Mouse (Mus musculus): Measurements from ENCODE around the gene Dnajc5. TPM values are rescaled to one million over a fixed set of nuclear protein-coding genes. Genes with fewer than 3 reads are reported as not detected.

The Dnajc5 gene
- total RNA-seq, 1 experiment = 67.2 TPM

DNA sequence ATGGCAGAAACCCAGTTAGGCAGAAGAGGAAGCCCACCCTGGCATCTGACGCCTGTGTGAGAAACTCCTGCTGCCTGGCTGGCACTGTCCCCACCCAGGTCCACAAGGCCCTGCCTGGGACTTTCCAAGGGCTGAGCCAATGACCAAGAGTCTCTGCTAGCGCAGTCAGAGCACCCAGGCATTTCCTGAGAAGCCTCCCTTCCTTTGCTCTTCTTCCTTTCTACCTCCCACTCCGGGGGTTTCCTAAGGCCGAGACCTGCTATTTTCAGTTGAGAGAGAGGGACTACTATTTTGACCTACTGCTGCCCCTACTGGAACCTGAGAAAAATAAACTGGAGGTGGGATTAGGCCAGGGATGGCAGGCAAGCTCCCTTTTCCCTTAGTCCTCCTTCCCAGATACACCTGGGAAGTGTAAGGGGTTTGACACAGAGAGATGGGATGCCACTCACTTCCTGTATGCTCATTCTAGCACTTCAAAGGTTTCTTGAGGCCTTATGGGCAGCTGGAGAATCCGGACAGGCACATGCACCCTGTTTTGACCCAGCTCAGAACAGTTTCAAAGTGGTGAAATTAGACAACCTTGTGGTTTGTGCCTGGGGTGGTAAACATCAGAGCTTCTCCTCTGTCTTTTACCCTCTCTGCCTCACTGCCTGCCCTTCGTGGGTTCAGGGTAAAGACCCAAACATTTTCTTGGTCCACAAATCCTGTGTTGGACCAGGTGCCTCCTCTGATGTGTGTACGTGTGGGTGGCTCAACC, 36.5 kb upstream of the Dnajc5 start:
- H3K27ac ChIP-seq (ENCODE audit: insufficient read depth, low read depth, low read length, poor library complexity, severe bottlenecking) = no peak overlapping the region

DNA sequence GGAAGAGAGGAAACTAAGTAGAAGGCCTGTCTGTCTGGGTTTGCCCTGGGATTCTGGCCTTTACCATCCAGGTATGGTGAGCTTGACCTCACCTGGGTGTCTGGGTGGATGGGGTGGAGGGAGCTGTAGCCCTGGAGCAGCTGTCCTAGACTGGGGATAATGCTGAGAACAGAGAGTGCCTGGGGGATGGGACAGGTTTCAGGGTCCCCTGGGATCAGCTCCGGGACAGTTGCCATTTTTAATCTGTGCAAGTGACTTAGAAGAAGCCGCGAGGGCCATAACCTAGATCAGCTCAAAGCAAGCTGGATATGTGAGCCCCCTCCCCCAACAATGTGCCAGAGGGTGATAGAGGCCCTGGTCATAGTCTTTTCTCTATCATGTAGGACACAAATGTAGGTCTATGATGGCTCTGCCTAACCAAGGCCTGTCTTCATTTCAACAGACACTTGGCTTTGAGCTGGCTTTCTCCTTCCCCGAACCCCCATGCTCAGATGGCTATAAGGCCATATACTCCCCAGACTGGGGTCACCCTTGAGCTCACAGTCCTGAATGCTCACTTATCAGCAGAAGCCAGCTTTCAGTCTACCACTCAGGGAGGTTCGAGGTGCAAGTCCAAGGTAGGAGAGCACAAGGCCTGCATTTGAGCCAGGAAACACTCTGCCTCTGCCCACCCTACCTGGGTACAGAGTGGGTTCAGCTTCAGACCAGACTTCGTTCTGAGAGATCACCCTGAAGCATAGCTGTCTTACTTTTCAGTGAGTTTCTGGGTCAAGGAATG, 35.6 kb upstream of the Dnajc5 start:
- H3K36me3 ChIP-seq (ENCODE audit: control insufficient read depth, insufficient read depth, low read length, poor library complexity, severe bottlenecking) = no peaks in the 10 kb centered on the region
- in situ Hi-C loops (cut with MboI; ENCODE audit: low sequenced_read_pairs in 2 of 2, unreplicated experiment in 2 of 2) = no loop called here
- DNase-seq (ENCODE audit: low read depth, low spot score) = no peak
- no peaks in the 10 kb centered on the region for H3K9me3 ChIP-seq (ENCODE audit: control insufficient read depth, insufficient read depth, low read depth, low read length)
- no peak overlapping the region for H3K9ac ChIP-seq (ENCODE audit: insufficient read depth, low read depth, low read length, poor library complexity, severe bottlenecking)
- H3K4me3 ChIP-seq (ENCODE audit: insufficient read depth in 1 of 2, low read depth in 1 of 2, low read length in 2 of 2, poor library complexity in 1 of 2, severe bottlenecking in 1 of 2) = no peak overlapping the region
- no peak for TF ChIP-seq ZNF384 (IDR thresholded peaks at IDR 0.05; ENCODE audit: low read depth, low read length)
- no peak for TF ChIP-seq CHD2 (IDR thresholded peaks at IDR 0.05; ENCODE audit: low read depth, low read length)
- TF ChIP-seq HCFC1 (IDR thresholded peaks at IDR 0.05; ENCODE audit: borderline replicate concordance, insufficient read depth, low read length) = no peak
- TF ChIP-seq ZC3H11A (IDR thresholded peaks at IDR 0.05; ENCODE audit: borderline replicate concordance, low read depth, low read length) = no peak
- TF ChIP-seq MAFK (IDR thresholded peaks at IDR 0.05; ENCODE audit: insufficient read depth, low read depth, low read length) = no peak
- H3K4me1 ChIP-seq (ENCODE audit: control insufficient read depth in 2 of 2, insufficient read depth in 2 of 2, low read length in 2 of 2, poor library complexity in 1 of 2) = peaks cover 0 to 9% of the 10 kb centered on the region in 2 experiments; a peak in 3 of 4 replicates
- no peak overlapping the region for H3K27ac ChIP-seq (ENCODE audit: insufficient read depth, low read depth, low read length, poor library complexity, severe bottlenecking)

More for the DNA sequence above, 36.5 kb upstream of the Dnajc5 start:
- in situ Hi-C loops (cut with MboI; ENCODE audit: low sequenced_read_pairs in 2 of 2, unreplicated experiment in 2 of 2) = no loop called here
- Histone ChIP-seq H3K9me3 (ENCODE audit: control insufficient read depth, insufficient read depth, low read depth, low read length) (no peaks in the 10 kb centered on the region), H3K9ac (ENCODE audit: insufficient read depth, low read depth, low read length, poor library complexity, severe bottlenecking) (no peak overlapping the region), H3K36me3 (ENCODE audit: control insufficient read depth, insufficient read depth, low read length, poor library complexity, severe bottlenecking) (no peaks in the 10 kb centered on the region), H3K4me1 (ENCODE audit: control insufficient read depth in 2 of 2, insufficient read depth in 2 of 2, low read length in 2 of 2, poor library complexity in 1 of 2) (peaks cover 0 to 9% of the 10 kb centered on the region in 2 experiments; a peak in 3 of 4 replicates), H3K4me3 (ENCODE audit: insufficient read depth in 1 of 2, low read depth in 1 of 2, low read length in 2 of 2, poor library complexity in 1 of 2, severe bottlenecking in 1 of 2) (no peak overlapping the region)
- TF ChIP-seq CHD2 (IDR thresholded peaks at IDR 0.05; ENCODE audit: low read depth, low read length) (no peak), ZNF384 (IDR thresholded peaks at IDR 0.05; ENCODE audit: low read depth, low read length) (no peak), ZC3H11A (IDR thresholded peaks at IDR 0.05; ENCODE audit: borderline replicate concordance, low read depth, low read length) (no peak), MAFK (IDR thresholded peaks at IDR 0.05; ENCODE audit: insufficient read depth, low read depth, low read length) (no peak), HCFC1 (IDR thresholded peaks at IDR 0.05; ENCODE audit: borderline replicate concordance, insufficient read depth, low read length) (no peak)
- no peak for DNase-seq (ENCODE audit: low read depth, low spot score)

DNA sequence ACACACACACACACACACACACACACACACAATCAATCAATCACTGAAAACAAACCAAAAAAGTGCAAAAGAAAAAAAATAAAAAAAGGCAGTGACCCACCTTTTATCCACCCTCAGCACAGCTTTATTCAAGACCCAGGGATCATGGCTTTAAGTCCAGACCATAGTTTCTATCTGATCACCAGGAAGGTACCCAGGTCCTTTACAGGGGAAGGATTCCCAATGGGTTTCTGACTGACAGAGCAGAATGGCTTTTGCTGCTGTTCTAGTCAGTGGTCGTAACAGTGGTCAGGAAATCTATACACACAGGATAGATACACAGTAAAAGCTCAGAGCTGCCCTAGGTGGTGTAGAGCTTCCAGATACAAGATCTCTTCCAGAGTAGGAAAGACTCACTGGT, 34.5 kb upstream of the Dnajc5 start:
- in situ Hi-C loops (cut with MboI; ENCODE audit: low sequenced_read_pairs in 2 of 2, unreplicated experiment in 2 of 2) = no loop called here
- H3K9me3 ChIP-seq (ENCODE audit: control insufficient read depth, insufficient read depth, low read depth, low read length) = no peaks in the 10 kb centered on the region
- H3K4me1 ChIP-seq (ENCODE audit: control insufficient read depth in 2 of 2, insufficient read depth in 2 of 2, low read length in 2 of 2, poor library complexity in 1 of 2) = peaks cover 0 to 9% of the 10 kb centered on the region in 2 experiments; a peak in 3 of 4 replicates
- no peak overlapping the region for H3K4me3 ChIP-seq (ENCODE audit: insufficient read depth in 1 of 2, low read depth in 1 of 2, low read length in 2 of 2, poor library complexity in 1 of 2, severe bottlenecking in 1 of 2)
- H3K9ac ChIP-seq (ENCODE audit: insufficient read depth, low read depth, low read length, poor library complexity, severe bottlenecking) = no peak overlapping the region
- DNase-seq (ENCODE audit: low read depth, low spot score) = no peak
- TF ChIP-seq ZNF384 (IDR thresholded peaks at IDR 0.05; ENCODE audit: low read depth, low read length) = no peak
- no peaks in the 10 kb centered on the region for H3K36me3 ChIP-seq (ENCODE audit: control insufficient read depth, insufficient read depth, low read length, poor library complexity, severe bottlenecking)
- no peak overlapping the region for H3K27ac ChIP-seq (ENCODE audit: insufficient read depth, low read depth, low read length, poor library complexity, severe bottlenecking)

DNA sequence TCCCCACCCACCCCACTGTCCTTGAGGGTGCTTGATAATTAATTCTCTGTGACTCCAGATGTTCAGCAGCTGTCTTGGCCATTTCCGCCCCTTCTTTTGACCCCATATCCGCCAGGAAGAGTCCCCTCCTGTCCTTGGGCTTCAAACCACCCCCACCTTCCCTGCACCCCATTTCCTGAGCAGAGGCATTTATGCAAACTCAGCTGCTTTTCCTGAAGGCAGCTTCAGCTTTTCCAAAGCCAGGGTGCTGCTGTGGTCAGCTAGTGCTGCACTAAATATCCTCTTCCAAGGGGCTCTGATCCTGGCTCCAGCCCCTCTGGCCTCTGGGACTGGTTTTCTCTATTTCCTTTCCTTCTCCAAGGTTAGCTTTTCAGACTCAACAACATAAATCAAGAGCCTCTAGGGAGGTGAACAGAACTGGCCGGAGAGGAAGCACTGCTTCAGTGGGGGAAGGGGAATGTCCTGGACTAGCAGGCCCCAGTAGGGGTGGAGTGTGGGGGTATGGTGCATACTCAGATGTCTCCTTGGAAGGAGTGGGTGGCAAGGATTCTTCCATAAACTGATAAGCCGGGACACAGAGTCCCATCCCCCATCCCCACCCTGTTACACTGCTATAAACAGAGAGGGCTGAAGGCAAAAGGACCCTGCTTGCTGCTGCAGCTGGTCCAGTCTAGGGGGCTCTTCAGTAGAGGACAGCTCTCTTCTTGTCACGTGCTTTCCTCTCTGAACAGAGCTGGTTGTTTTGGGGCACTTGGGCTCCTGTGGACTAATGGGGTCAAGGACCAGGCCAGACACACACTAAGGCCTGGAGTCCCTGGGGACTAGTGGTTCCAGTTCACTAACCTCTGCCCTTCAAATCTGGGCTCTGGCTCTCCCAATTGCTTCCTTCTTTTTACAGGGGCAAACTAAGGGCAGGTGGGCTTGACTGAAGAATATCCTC, 32.7 kb upstream of the Dnajc5 start:
- Histone ChIP-seq H3K9ac (ENCODE audit: insufficient read depth, low read depth, low read length, poor library complexity, severe bottlenecking) (no peak overlapping the region), H3K9me3 (ENCODE audit: control insufficient read depth, insufficient read depth, low read depth, low read length) (no peaks in the 10 kb centered on the region), H3K27ac (ENCODE audit: insufficient read depth, low read depth, low read length, poor library complexity, severe bottlenecking) (no peak overlapping the region), H3K4me1 (ENCODE audit: control insufficient read depth in 2 of 2, insufficient read depth in 2 of 2, low read length in 2 of 2, poor library complexity in 1 of 2) (peaks cover 0 to 10% of the 10 kb centered on the region in 2 experiments; a peak in 3 of 4 replicates), H3K4me3 (ENCODE audit: insufficient read depth in 1 of 2, low read depth in 1 of 2, low read length in 2 of 2, poor library complexity in 1 of 2, severe bottlenecking in 1 of 2) (no peak overlapping the region), H3K36me3 (ENCODE audit: control insufficient read depth, insufficient read depth, low read length, poor library complexity, severe bottlenecking) (no peaks in the 10 kb centered on the region)
- DNase-seq (ENCODE audit: low read depth, low spot score) = no peak
- in situ Hi-C loops (cut with MboI; ENCODE audit: low sequenced_read_pairs in 2 of 2, unreplicated experiment in 2 of 2) = no loop called here
- TF ChIP-seq MAFK (IDR thresholded peaks at IDR 0.05; ENCODE audit: insufficient read depth, low read depth, low read length) = peak; percentile 64; the same call in 1 of the 2 replicates
- no peak for TF ChIP-seq HCFC1 (IDR thresholded peaks at IDR 0.05; ENCODE audit: borderline replicate concordance, insufficient read depth, low read length)
